Mouse (Mus musculus): ENCODE measurements around the gene Csnk2a2.

The Csnk2a2 gene

DNA sequence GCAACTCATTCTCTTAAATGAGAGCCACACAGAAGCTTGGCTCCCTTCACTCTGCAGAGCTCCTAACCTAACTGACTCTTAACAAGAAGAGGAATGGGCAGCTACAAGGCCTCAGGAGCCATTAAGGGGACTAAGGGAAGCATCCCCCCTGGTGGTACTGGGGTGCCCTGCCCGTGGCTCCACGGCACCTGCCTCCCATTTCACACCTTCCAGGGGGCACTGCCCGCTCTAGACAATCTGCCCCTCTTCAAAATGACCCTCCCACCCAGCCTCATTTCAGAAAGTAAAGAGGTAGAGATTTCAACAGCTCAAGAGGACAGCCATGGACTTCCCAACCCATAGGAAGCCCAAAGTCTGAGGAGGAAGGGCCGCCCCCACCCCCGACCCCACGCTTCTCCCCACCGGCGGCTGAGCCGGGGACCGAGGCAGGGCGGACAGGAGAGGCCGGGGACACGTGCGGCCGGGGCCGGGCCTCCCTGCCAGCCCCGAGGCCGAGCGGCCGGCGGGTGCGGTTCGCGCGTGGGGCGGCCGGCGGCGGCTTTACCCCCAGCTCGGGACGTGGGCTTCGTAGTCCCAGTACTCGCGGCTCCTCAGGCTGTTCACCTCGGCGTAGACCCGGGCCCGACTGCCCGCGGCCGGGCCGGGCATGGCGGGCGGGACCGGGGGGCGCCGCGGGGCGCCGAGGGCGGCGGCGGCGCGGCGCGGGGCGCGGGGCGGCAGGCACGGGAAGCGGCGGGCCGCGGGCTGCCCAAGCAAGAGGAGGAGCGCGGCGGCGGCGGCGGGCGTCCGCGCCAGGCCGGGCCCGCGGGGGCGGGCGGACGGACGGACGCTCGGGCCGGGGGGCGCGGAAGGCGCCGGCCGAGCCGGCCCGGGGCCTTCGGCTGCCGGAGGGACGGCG is 1.8 kb downstream of the Csnk2a2 start:
- WGBS, result 2% methylated on average over 50 of the region's 95 CpGs

DNA sequence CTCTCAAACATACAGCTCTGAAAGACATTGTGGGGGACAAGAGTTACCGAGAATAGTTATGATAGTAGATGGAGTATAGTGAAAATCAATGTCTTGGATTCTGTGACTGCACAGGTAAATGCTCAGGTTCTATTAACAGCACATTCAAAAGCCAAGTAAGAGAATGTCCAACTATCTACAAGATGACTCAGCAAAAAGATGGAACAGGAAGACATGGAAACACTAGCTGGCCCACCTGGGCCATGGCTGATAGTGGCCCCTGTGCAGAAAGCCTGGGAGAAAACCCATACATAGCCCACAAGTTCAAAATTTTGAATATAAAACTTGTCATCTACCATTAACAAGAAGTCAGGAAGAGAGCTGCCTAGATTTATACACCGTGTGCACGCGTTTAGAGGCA is 19.8 kb downstream of the Csnk2a2 start:
- WGBS, result 98% methylated on average over 4 of the region's 4 CpGs

DNA sequence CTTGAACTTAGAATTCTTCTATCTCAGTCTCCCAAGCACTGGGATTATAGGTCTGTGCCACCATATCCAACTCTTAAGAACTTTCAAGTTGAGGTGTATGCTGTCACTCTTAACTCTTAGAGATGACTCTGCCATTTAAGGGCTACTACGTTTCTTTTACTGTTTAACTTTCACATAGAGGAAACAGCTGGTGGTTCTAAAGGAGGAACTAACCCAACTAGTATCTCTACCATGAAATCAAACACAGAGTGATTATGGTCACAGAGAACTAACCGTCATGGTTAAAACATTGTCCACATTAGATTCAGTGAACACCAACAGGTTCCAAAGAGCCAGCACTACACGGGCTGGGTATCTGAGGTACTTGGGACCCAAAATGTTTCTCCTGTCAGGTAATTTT is 20.8 kb downstream of the Csnk2a2 start:
- WGBS, result 83% methylated on average over 3 of the region's 3 CpGs

DNA sequence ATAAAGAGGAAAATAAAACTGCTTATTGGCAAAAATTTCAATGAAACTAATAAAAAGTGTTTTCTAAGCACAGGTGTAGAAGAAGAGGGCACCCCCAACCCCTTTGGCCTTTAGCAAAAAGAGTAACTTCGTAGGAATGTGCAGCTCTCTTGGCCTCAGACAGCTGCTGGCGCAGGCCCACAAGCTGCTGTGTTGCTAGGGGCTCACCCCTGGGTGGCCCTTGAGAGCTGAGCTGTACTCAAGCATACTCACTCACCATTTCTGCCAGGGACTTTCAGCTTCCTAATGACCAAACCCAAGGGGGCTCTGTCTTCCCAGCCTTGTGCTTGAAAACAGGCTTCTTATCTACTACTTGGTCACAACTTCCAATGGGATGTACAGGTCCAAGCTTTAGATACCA is 23.3 kb downstream of the Csnk2a2 start:
- 77% methylated on average over 2 of the region's 2 CpGs for WGBS

DNA sequence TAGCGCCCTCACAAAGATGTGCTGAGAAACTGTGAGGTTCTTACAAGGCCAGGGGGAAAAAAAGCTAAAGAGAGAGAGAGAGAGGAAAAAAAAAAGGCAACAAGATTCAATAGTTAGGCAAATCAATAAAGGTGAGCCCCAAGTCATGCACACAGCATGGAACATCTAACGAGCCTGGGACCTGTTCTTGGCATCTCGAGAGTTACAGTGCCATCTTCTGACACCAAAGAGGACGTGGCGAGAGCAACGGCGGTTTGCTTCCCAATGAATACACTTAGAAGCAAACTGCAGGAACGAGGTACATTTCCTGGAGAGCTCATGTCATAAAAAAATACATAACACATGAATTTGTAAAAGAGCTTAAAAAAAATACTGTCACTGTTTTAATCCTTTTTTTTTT is 37.3 kb downstream of the Csnk2a2 start:
- 28% methylated on average over 8 of the region's 8 CpGs for WGBS

DNA sequence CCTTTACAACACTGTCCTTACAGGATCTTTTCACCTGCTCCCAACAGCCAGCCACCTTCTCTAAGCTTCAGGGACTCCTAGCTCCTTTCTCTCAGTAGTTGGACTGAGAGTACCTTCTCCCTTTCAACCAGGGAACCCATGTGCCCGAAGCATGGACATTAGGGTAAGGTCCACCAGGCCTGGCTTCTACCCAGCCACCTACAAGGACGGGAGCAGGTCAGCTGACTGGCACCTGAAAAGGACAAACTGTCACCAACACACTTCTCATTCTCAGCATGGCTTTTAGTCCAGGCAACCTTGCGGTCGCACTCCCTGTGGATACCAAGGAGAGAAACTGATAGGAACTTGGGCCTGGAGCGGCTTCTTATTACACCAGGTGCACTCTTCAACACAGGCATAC is 39.6 kb downstream of the Csnk2a2 start:
- WGBS, result 94% methylated on average over 5 of the region's 5 CpGs

DNA sequence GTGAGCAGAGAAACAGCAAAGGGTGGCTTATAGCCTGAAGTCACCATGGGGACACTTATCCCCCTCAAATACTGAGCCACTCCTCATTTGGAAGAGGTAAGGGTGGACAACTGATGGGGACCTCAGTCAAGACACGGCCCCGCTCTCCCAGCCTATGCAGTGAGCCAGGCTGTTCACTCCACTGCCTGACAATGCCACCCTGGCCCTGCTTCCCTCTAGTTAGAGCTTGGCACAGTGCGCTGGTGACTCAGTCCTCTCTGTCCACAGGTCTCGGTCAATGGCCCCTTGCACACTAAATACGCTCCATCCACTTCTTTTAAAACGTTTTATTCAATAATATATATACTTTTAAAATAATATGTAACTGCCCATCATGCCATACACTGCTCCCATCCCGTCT is 42.2 kb downstream of the Csnk2a2 start:
- WGBS, result 88% methylated on average over 7 of the region's 7 CpGs

DNA sequence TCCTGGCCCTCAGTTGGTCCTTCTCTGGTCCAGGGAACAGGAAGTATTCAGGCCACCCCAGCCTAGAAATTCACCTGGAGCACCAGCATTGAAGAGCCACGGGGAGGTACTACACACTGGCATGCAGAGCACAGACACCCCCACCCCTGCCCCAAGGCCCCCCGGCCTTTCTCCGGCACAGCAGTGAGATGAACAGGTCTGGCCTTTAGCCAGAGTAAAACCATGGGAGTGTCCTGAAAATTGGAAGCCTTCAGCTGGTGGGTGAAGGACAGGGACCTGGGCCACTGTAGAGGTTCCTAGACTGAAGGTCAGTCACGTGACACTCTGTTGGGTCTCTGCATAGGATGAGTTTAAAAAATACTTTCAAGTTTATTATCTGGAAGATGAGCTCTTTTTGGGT is 44.8 kb downstream of the Csnk2a2 start:
- 76% methylated on average over 4 of the region's 4 CpGs for WGBS

DNA sequence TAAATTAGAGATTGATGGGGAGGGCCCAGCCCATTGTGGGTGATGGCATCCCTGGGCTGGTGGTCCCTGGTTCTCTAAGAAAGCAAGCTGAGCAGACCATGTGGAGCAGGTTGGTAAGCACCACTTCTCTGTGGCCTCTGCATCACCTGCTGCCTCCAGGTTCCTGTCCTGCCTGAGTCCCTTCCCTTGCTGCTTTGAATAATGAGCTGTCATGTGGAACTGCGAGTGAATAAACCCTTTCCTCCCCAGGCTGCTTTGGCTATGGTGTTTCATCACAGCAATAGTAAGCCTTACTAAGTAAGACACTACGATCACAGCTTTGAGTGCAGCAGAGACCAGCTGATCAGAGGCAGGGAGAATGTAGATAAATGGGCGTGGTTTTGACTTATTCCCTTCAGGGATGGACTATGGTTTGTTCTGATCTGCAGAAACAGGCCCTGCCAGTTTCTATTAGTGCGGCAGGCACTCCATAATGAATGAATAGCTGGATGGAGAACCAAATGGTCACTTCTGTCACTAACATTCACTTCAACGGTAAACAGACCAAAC is 48.3 kb downstream of the Csnk2a2 start:
- WGBS, result 68% methylated on average over 5 of the region's 5 CpGs

DNA sequence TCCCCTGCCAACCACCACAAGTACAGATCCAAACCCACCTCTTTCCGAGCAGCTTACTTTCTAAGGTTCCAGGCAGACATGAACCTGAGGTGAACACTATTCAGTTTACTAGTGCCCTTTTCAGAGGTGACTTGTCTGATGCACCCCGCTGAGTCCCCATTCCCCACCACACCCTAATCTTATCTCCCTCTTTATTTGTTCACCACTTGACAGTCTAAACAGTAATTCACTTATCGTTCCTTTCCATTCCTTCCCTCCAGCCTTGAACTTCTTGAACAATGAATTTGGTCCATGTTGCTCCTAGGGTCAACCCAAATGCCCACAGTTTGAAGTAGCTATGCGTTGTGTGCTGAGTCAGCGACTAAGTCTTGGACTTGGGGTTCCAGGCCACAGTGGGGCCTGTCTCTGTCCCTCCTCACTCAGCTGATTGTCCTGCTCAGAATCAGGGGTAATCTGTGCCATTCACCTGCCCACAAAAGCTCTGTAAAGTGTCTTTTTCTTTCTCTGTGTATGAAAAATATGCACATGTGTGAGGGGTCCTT is 49.6 kb downstream of the Csnk2a2 start:
- WGBS, result 91% methylated on average over 5 of the region's 5 CpGs

DNA sequence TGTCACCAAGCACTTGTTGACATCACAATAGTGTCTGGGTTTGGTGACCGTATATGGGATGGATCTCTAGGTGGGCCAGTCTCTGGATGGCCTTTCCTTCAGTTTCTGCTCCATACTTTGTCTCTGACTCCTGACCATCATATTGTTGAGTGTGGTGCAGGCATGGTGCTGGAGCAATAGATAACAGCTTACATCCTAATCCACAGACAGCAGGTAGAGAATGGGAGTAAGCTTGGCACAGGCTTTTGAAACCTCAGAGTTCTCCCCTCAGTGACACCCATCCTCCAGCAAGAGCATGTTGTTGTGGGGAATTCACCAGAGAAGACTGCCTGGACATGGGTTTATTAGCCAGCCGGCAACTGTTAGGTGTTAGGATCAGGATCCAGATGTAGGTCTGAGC is 50.4 kb downstream of the Csnk2a2 start:
- WGBS, result 95% methylated on average over 2 of the region's 2 CpGs

DNA sequence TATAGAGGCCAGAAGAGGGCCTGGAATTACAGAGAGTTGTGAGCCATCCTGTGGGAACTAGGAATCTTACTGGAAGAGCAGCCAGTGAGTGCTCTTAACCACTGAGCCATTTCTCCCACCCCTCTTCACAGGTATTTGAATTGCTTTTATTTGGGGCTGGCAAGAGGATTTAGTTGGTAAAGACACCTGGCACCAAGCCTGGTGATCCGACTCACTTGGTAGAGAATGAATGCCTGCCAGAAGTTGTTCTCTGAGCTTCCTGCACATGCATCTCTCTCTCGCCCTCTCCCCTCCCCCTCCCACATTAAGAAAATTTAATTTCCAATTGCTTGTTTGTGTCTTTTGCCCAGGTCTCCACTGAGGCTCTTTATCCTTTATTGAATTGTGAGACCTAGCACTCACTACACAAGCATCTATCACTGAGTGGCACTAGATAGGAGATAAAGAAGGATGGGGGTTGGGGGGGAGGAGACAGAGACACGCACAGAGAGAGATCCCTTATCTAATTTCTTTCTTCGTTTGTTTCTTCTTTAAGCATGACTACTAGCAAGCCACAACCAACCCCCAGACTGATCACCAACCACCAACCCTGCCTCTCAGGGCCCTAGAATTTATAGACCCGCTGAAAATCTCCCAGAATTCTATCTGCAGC is 52.4 kb downstream of the Csnk2a2 start:
- WGBS, result 52% methylated on average over 5 of the region's 5 CpGs

DNA sequence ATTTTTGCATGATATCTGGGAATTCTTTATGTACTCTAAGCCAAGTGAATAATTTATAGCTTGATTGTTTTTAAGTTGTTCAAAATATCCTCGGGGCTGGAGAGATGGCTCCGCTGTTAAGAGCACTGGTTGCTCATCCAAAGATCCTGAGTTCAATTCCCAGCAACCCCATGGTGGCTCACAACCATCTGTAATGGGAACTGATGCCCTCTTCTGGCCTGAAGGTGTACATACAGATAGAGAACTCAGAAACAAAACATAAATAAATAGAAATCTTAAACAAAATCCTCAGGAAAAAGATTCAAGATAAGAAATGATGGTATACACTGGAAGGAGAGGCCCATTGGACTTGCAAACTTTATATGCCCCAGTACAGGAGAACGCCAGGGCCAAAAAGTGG is 53.9 kb downstream of the Csnk2a2 start:
- WGBS, result 85% methylated on average over 3 of the region's 3 CpGs

DNA sequence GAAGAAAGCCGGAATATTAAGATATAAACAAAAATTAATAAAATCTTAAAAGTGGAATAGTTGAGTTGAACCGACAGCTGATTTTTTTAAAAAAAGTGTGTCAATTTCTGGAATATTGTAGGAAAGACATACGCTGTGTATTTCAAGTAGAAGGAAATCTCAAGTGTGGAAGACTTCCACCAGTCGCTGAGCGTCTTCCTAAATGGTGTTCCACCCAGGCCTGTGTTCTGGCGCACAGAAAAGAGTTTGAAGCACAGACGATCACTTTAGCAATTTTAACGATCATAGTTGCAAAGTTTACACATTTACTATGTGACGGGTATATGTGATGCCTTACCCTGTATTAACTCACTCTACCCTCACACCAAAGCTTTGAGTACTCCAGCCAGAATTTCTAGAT is 54.4 kb downstream of the Csnk2a2 start:
- 53% methylated on average over 9 of the region's 9 CpGs for WGBS

DNA sequence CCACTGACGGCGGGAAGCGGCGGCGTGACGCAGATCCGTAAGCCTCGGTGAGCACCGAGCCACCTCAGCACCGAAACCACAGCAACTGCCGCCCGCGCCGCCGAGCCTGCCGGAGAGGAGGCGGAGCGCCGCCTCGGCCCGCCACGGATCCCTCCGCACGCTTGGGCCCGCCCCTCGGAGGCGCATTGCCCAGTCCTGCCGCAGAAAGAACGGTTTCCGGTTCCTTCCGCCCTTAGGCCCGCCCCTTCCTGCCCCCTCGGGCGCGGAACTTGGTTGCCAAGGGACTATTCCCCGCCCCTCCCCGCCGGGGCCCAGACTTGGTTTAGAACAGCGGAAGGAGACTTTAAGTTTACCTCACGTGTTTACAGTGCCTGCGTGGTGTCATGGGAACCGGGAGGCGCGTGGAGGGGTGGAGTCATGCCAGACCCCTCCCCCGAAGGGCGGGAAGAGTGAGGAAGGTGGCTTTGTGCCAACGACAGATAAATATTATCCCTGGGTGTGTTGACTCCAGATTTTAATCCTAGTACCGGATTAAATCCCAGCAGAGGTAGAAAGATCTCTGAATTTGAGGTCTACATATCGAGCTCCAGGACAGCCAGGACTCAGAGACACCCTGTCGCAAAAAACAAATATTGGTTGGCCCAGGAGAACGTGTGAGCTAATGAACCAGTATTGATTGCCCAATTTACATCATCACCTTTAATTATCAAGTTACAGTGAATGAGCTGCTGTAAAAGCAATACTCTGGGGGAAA is 55.0 kb downstream of the Csnk2a2 start, which contains the start of gene Cfap20:
TSS of gene Cfap20 (minus strand) at position 184 of the 754 bp plus-strand sequence.
- under 1% methylated on average over 51 of the region's 51 CpGs for WGBS

DNA sequence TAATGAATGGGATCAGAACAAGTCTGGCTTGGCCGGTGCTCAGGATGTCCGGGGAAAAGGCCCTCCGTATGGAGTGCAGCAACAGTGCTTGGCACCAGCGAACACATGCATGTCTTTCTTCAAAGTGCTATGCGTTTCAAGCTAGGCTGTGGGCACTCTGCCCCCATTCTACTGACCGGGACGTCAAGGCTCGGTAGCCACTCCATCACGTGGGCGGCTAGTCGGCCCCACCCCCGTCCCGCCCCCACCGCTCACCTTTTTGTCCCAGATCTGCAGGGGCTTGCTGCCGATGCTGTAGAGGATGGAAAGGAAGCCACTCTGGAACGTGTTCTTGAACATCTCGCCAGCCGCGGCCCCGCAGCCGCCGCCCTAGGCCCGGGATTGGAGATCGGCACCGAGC is 55.6 kb downstream of the Csnk2a2 start:
- under 1% methylated on average over 25 of the region's 25 CpGs for WGBS

DNA sequence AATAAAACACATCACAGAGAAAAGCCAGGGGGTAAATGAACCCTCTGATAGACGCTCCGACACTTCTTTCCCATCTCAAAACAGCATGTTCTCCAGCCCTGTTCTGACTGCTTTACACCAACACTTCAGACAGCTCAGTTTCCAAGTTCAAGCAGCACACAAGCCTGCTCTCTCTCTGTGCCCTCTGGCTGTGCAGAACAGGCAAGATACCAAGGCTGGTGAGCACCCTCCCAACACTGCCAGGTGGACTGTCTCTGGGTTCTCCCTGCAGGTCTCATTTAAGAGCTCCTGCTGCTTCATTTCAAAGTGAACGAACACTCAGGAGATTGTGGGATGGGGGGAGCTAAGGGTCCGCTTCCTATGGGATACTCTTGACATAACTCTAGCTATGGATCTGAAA is 56.7 kb downstream of the Csnk2a2 start:
- 36% methylated on average over 4 of the region's 4 CpGs for WGBS

DNA sequence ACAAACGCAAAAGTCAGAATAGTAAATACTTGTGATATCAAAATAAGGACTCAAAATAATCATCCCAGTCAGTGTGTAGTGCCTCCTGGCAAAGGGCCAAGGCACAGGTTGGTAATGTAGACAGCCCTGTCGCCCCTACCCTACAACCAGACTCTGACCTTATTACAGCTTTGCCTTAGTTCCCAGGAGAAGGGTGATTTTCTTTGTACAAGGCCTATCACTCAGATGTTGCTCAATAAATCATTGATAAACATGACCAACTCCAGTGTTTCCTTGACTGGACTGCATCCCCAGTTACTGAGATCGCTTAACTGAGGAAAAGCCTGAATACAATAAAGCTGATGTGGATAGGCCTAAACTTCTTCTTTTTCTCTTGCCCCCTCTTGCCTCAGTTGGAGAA is 57.4 kb downstream of the Csnk2a2 start:
- whole genome bisulfite sequencing, result 52% methylated on average over 3 of the region's 3 CpGs

DNA sequence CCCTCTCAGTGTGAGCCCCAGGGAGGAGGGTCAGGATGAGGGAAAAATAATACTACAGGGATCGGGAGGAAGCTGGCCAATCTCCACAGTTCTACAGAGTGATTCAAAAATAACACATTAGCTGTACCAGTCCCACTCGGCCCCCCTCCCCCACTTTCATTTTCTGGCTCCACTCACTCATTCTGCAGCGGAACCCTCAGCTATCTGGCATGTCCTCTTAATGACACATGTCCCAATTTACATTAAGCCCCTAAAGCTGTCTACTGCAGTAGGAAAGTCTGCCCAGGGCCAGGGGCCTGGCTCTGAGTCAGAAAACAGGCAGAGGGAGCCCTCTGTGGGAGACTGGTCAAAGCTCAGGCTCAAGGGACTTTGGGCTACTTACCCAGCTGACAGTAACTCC is 59.9 kb downstream of the Csnk2a2 start:
- WGBS, result 12% methylated on average over 3 of the region's 3 CpGs

DNA sequence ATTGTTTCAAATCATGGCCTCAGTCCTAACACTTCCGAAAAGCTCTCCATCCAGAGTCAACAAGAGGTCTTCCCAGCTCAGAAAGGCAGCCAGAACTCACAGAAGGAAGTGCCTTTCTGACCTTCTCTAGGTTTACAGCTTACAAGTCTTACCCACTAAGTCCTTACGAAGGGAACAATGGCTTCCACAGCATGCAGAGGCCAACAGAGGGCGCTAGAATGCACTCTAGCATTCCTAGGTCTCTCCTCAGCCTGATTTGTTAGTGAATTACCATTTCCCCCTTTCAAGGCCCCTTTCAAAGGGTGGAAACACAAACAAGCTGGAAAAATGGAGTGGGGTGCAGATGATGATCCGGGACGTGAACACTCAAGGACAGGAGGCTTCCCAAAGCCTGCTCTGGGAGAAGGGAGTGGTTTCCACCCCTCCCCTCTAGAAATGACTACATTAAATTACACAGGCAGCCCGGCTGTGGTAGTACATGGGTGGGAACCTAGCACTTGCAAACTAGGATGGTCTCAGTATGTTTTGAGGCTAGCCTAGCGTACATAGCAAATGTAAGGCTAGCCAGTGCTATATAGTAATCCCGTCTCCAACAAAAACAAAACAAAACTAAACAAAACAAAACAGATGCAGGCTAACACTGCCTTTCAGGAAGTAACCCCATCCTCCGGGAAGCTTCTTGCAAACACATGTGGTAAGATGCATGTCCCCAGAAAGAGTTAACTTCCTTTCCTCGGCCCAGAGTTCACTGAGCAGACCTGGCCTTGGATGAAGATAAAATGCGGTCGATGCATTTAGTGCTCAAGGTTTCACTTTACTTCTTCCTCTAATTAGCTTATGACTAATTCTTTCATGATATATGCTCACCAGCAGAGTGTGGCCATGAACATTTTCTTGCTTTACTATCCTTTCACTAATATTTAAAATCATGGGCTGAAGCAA is 62.0 kb downstream of the Csnk2a2 start:
- whole genome bisulfite sequencing, result 19% methylated on average over 12 of the region's 12 CpGs

DNA sequence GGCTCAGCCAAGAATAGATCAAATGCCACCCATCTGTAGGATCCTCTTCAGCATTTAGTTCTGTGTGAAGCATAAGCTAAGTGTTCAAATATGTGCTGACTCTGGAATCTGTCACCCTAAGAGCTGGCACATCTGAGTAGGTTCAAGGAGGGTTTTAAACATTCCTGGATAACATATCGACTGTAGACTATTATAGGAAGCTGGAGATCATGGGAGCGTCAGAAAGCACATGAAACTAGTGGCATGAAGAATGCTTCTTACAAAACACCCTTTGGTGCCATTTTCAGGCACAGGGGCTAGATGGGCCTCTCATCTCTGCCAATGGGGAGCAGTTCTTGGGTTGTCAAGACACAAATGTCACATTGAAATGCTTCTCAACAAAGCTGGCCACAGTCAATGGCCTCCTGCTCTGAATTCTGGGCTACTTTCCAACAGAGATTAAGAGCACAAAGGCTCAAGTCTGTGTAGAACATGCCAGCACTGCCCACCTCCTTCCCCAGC is 63.0 kb downstream of the Csnk2a2 start:
- WGBS, result 12% methylated on average over 2 of the region's 2 CpGs

Data from cerebral cortex, adult 2 months (tissue).